Mouse (Mus musculus) hindbrain, embryonic 14.5 days (tissue): ENCODE data around the gene Mrpl52. TPM values are rescaled to one million over a fixed set of nuclear protein-coding genes. Genes with fewer than 3 reads are reported as not detected.

Experiments used
- ATAC-seq: fragments of 200-750 bp; cut with Nextera tagmentation; 2 replicates; pipeline ENCODE4 v1.8.0; 2017; ENCODE audit warnings: moderate number of reproducible peaks, mild to moderate bottlenecking, moderate TSS enrichment, moderate library complexity; ENCODE audit not compliant: low FRiP score
- DNase-seq: peaks from one replicate; pipeline ENCODE4 v3.0.0-alpha.2; 2015; ENCODE audit warnings: low spot score
- H3K27ac ChIP-seq: fragments of 300-500 bp; sonication (generic); 2 replicates; pipeline ENCODE4 v1.5.1; 2014; ENCODE audit warnings: mild to moderate bottlenecking, moderate library complexity
- H3K27me3 ChIP-seq: fragments of 300-500 bp; sonication (generic); 2 replicates; pipeline ENCODE4 v1.6.1; 2014; ENCODE audit warnings: mild to moderate bottlenecking, low read length, mixed read lengths; ENCODE audit not compliant: control insufficient read depth, insufficient read depth
- H3K36me3 ChIP-seq: fragments of 300-500 bp; sonication (generic); replicated peaks from 2 replicates; pipeline ENCODE4 v1.6.1; 2014; ENCODE audit not compliant: control insufficient read depth, insufficient read depth
- H3K4me1 ChIP-seq: fragments of 300-500 bp; sonication (generic); replicated peaks from 2 replicates; pipeline ENCODE4 v1.6.1; 2014; ENCODE audit warnings: antibody characterized with exemption, low read length, mixed read lengths; ENCODE audit not compliant: control insufficient read depth, insufficient read depth
- H3K4me2 ChIP-seq: fragments of 300-500 bp; sonication (generic); replicated peaks from 2 replicates; pipeline ENCODE4 v1.6.1; 2014; ENCODE audit warnings: mild to moderate bottlenecking, moderate library complexity
- H3K4me3 ChIP-seq: fragments of 300-500 bp; sonication (generic); replicated peaks from 2 replicates; pipeline ENCODE4 v1.5.1; 2014; ENCODE audit warnings: mild to moderate bottlenecking, low read length
- H3K9ac ChIP-seq: fragments of 300-500 bp; sonication (generic); 2 replicates; pipeline ENCODE4 v1.6.1; 2014
- H3K9me3 ChIP-seq: fragments of 300-500 bp; sonication (generic); 2 replicates; pipeline ENCODE4 v1.6.1; 2016; ENCODE audit warnings: low read length; ENCODE audit not compliant: control insufficient read depth
- WGBS: fragments of 180-500 bp; shearing (Covaris S2); extraction: QIAGEN DNeasy Blood & Tissue Kit; methylation state at CpG from one replicate; pipeline ENCODE4 v1.1.7; 2014; 5-methylcytosine and 5-hydroxymethylcytosine counted together
- polyA plus RNA-seq: library from polyadenylated mRNA; unstranded; fragments of >200 nt; fragmentation: Nextera tagmentation; extraction: Ambion mirVana; gene quantifications from 2 replicates; pipeline ENCODE4 v1.2.1, GENCODE M21; 2014

The Mrpl52 gene
- polyA plus RNA-seq, 1 experiment from 2014 or later, result 308 TPM

- ATAC-seq, result no peak
- 28% methylated on average over 5 of the region's 5 CpGs for WGBS
- no peak overlapping the region for H3K9ac ChIP-seq
- H3K4me1 ChIP-seq, result no peaks in the 10 kb centered on the region
- no peak overlapping the region for H3K4me2 ChIP-seq
- no peaks in the 10 kb centered on the region for H3K9me3 ChIP-seq
- no peaks in the 10 kb centered on the region for H3K36me3 ChIP-seq
- no peak overlapping the region for H3K4me3 ChIP-seq
- DNase-seq, result no peak
- no peak overlapping the region for H3K27ac ChIP-seq
- H3K27me3 ChIP-seq, result peaks cover 47% of the 10 kb centered on the region
Measured at GRCm38 (mm10) chr14:54416229-54416775, 10.4 kb upstream of the Mrpl52 start.

- WGBS, result 58% methylated on average over 4 of the region's 4 CpGs
- Histone ChIP-seq H3K4me1 (no peaks in the 10 kb centered on the region), H3K9me3 (no peaks in the 10 kb centered on the region), H3K9ac (no peak overlapping the region), H3K27ac (no peak overlapping the region), H3K4me3 (no peak overlapping the region), H3K4me2 (no peak overlapping the region), H3K36me3 (no peaks in the 10 kb centered on the region), H3K27me3 (peaks cover 47% of the 10 kb centered on the region)
- no peak for DNase-seq
- ATAC-seq, result no peak
Measured at GRCm38 (mm10) chr14:54416830-54417229, 9.9 kb upstream of the Mrpl52 start.

GRCm38 (mm10) chr14:54417623-54418081 lies 9.1 kb upstream of the Mrpl52 start, which contains the start of gene Slc7a7:
Slc7a7 (minus strand) TSS chr14:54417780.
- Histone ChIP-seq H3K27me3 (peaks cover 47% of the 10 kb centered on the region), H3K4me1 (no peaks in the 10 kb centered on the region), H3K4me3 (no peak within 1 kb of the TSS), H3K36me3 (no peaks in the 10 kb centered on the region), H3K9ac (no peak within 1 kb of the TSS), H3K9me3 (no peaks in the 10 kb centered on the region), H3K4me2 (0 out of 2 replicates have a peak within 1 kb of the TSS, but pooled peaks have one; percentile 9), H3K27ac (no peak within 1 kb of the TSS)
- 5% methylated on average over 19 of the region's 19 CpGs for WGBS
- DNase-seq (no peak), ATAC-seq (no peak)

GRCm38 (mm10) chr14:54421014-54421413 lies 5.7 kb upstream of the Mrpl52 start:
- no peak for DNase-seq
- Histone ChIP-seq H3K27ac (no peak overlapping the region), H3K36me3 (no peaks in the 10 kb centered on the region), H3K4me3 (no peak overlapping the region), H3K9me3 (no peaks in the 10 kb centered on the region), H3K4me2 (no peak overlapping the region), H3K27me3 (peaks cover 23% of the 10 kb centered on the region), H3K9ac (no peak overlapping the region), H3K4me1 (peaks cover 3% of the 10 kb centered on the region)
- 78% methylated on average over 2 of the region's 2 CpGs for WGBS
- no peak for ATAC-seq

- Histone ChIP-seq H3K4me2 (no peak overlapping the region), H3K9ac (no peak overlapping the region), H3K9me3 (no peaks in the 10 kb centered on the region), H3K27ac (no peak overlapping the region), H3K36me3 (no peaks in the 10 kb centered on the region), H3K27me3 (0 out of 2 replicates have a peak, but pooled peaks cover 3% of the 10 kb centered on the region), H3K4me3 (no peak overlapping the region), H3K4me1 (peaks cover 14% of the 10 kb centered on the region)
- 65% methylated on average over 5 of the region's 5 CpGs for WGBS
- DNase-seq (no peak), ATAC-seq (no peak)
Measured at GRCm38 (mm10) chr14:54423406-54423805, 3.3 kb upstream of the Mrpl52 start.

- Histone ChIP-seq H3K36me3 (peaks cover 9% of the 10 kb centered on the region; the same call in 1 of the 2 replicates), H3K4me3 (no peak overlapping the region), H3K4me1 (peaks cover 14% of the 10 kb centered on the region), H3K27ac (no peak overlapping the region), H3K4me2 (no peak overlapping the region), H3K9me3 (no peaks in the 10 kb centered on the region), H3K27me3 (no peaks in the 10 kb centered on the region), H3K9ac (no peak overlapping the region)
- DNase-seq (no peak), ATAC-seq (no peak)
- 98% methylated on average over 1 of the region's 1 CpGs for WGBS
Measured at GRCm38 (mm10) chr14:54424634-54425033, 2.1 kb upstream of the Mrpl52 start.

- 89% methylated on average over 1 of the region's 1 CpGs for WGBS
- H3K4me3 ChIP-seq, result no peak overlapping the region
Measured at GRCm38 (mm10) chr14:54425540-54425939, 1.2 kb upstream of the Mrpl52 start.

GRCm38 (mm10) chr14:54426003-54426688 lies 563 bp upstream of the Mrpl52 start:
- no peak for DNase-seq
- Histone ChIP-seq H3K4me3 (peak overlapping the region; percentile 93), H3K9me3 (no peaks in the 10 kb centered on the region), H3K27ac (peak overlapping the region; percentile 89), H3K27me3 (no peaks in the 10 kb centered on the region), H3K9ac (peak overlapping the region; percentile 89), H3K4me2 (peak overlapping the region; percentile 73), H3K36me3 (peaks cover 13% of the 10 kb centered on the region; the same call in 1 of the 2 replicates), H3K4me1 (peaks cover 20% of the 10 kb centered on the region)
- 30% methylated on average over 14 of the region's 14 CpGs for WGBS
- ATAC-seq, result peak; percentile 21; the same call in 1 of the 2 replicates

More at GRCm38 (mm10) chr14:54425540-54425939, 1.2 kb upstream of the Mrpl52 start:
- H3K9me3 ChIP-seq, result no peaks in the 10 kb centered on the region
- H3K27me3 ChIP-seq, result no peaks in the 10 kb centered on the region
- H3K27ac ChIP-seq, result no peak overlapping the region
- H3K9ac ChIP-seq, result no peak overlapping the region
- H3K4me2 ChIP-seq, result peak overlapping the region; percentile 73
- peaks cover 14% of the 10 kb centered on the region for H3K4me1 ChIP-seq
- H3K36me3 ChIP-seq, result peaks cover 13% of the 10 kb centered on the region; the same call in 1 of the 2 replicates
- DNase-seq (no peak), ATAC-seq (no peak)

GRCm38 (mm10) chr14:54427696-54428095 lies 987 bp downstream of the Mrpl52 start:
- Histone ChIP-seq H3K27ac (no peak overlapping the region), H3K9me3 (no peaks in the 10 kb centered on the region), H3K36me3 (peaks cover 13% of the 10 kb centered on the region; the same call in 1 of the 2 replicates), H3K4me3 (peak overlapping the region; percentile 93), H3K4me1 (peaks cover 21% of the 10 kb centered on the region), H3K9ac (0 out of 2 replicates have a peak overlapping the region, but pooled peaks have one; percentile 89), H3K4me2 (peak overlapping the region; percentile 73), H3K27me3 (peaks cover 9% of the 10 kb centered on the region)
- DNase-seq, result no peak
- 94% methylated on average over 7 of the region's 7 CpGs for WGBS
- ATAC-seq, result no peak
